Mouse (Mus musculus): ENCODE results near the gene Ms4a1. TPM values are rescaled to one million over a fixed set of nuclear protein-coding genes. Genes with fewer than 3 reads are reported as not detected.
"Not testable (repeated sequence)": the region's sequence is repeated elsewhere in the genome, so short reads cannot be mapped to it uniquely, and the experiment has no call there.

Gene Ms4a1
- total and polyA plus RNA-seq, 2 experiments = 0.20 to 0.74 TPM

- no peak overlapping the region for H3K27ac ChIP-seq (replicated peaks; ENCODE audit: insufficient read depth, low read depth, low read length)
Measured at GRCm38 (mm10) chr19:11263549-11263948, 2.5 kb downstream of the Ms4a1 start.

GRCm38 (mm10) chr19:11262932-11263331 lies 3.1 kb downstream of the Ms4a1 start:
- H3K4me1 ChIP-seq (ENCODE audit: control insufficient read depth, insufficient read depth, low read length); H3K27me3 ChIP-seq (ENCODE audit: control insufficient read depth, insufficient read depth, low read length); H3K36me3 ChIP-seq (ENCODE audit: control insufficient read depth, insufficient read depth, low read length); H3K27ac ChIP-seq (replicated peaks; ENCODE audit: insufficient read depth, low read depth, low read length); H3K9ac ChIP-seq (ENCODE audit: low read depth, low read length); H3K4me3 ChIP-seq (ENCODE audit: insufficient read depth, low read depth, low read length); H3K79me2 ChIP-seq (ENCODE audit: control insufficient read depth, insufficient read depth, low read length): not testable (repeated sequence)
- WGBS = 70% methylated on average over 4 of the region's 4 CpGs
- peak; percentile 5 for DNase-seq (ENCODE audit: extremely low read depth, low read depth, low spot score)

More at GRCm38 (mm10) chr19:11263549-11263948, 2.5 kb downstream of the Ms4a1 start:
- Histone ChIP-seq H3K27me3 (ENCODE audit: control insufficient read depth, insufficient read depth, low read length) (no peaks in the 10 kb centered on the region; the same call in 1 of the 2 replicates), H3K4me1 (ENCODE audit: control insufficient read depth, insufficient read depth, low read length) (no peaks in the 10 kb centered on the region), H3K79me2 (ENCODE audit: control insufficient read depth, insufficient read depth, low read length) (no peaks in the 10 kb centered on the region), H3K36me3 (ENCODE audit: control insufficient read depth, insufficient read depth, low read length) (no peaks in the 10 kb centered on the region), H3K4me3 (ENCODE audit: insufficient read depth, low read depth, low read length) (no peak overlapping the region), H3K9ac (ENCODE audit: low read depth, low read length) (no peak overlapping the region)
- WGBS = 71% methylated on average over 3 of the region's 3 CpGs
- TF ChIP-seq POLR2A (IDR thresholded peaks at IDR 0.05; ENCODE audit: extremely low read depth, insufficient read depth, low read length) (no peak), CTCF (IDR thresholded peaks at IDR 0.05; ENCODE audit: low read depth, low read length) (no peak)
- peak; percentile 12 for DNase-seq (ENCODE audit: extremely low read depth, low read depth, low spot score)

GRCm38 (mm10) chr19:11261522-11261921 lies 4.5 kb downstream of the Ms4a1 start:
- DNase-seq (ENCODE audit: extremely low read depth, low read depth, low spot score) = no peak
- 89% methylated on average over 2 of the region's 2 CpGs for WGBS
- TF ChIP-seq POLR2A (IDR thresholded peaks at IDR 0.05; ENCODE audit: extremely low read depth, insufficient read depth, low read length) (no peak), CTCF (IDR thresholded peaks at IDR 0.05; ENCODE audit: low read depth, low read length) (no peak)
- no peaks in the 10 kb centered on the region for H3K79me2 ChIP-seq (ENCODE audit: control insufficient read depth, insufficient read depth, low read length)
- H3K27ac ChIP-seq (replicated peaks; ENCODE audit: insufficient read depth, low read depth, low read length) = no peak overlapping the region
- no peaks in the 10 kb centered on the region for H3K4me1 ChIP-seq (ENCODE audit: control insufficient read depth, insufficient read depth, low read length)
- H3K27me3 ChIP-seq (ENCODE audit: control insufficient read depth, insufficient read depth, low read length) = no peaks in the 10 kb centered on the region; the same call in 1 of the 2 replicates
- no peak overlapping the region for H3K9ac ChIP-seq (ENCODE audit: low read depth, low read length)
- no peaks in the 10 kb centered on the region for H3K36me3 ChIP-seq (ENCODE audit: control insufficient read depth, insufficient read depth, low read length)
- H3K4me3 ChIP-seq (ENCODE audit: insufficient read depth, low read depth, low read length) = no peak overlapping the region

- no peak for TF ChIP-seq POLR2A (IDR thresholded peaks at IDR 0.05; ENCODE audit: extremely low read depth, insufficient read depth, low read length)
- no peak for TF ChIP-seq CTCF (IDR thresholded peaks at IDR 0.05; ENCODE audit: low read depth, low read length)
- no peaks in the 10 kb centered on the region for H3K36me3 ChIP-seq (ENCODE audit: control insufficient read depth, insufficient read depth, low read length)
- no peaks in the 10 kb centered on the region; the same call in 1 of the 2 replicates for H3K4me1 ChIP-seq (ENCODE audit: control insufficient read depth, insufficient read depth, low read length)
- H3K79me2 ChIP-seq (ENCODE audit: control insufficient read depth, insufficient read depth, low read length) = no peaks in the 10 kb centered on the region
- no peaks in the 10 kb centered on the region for H3K27me3 ChIP-seq (ENCODE audit: control insufficient read depth, insufficient read depth, low read length)
- H3K27ac ChIP-seq (replicated peaks; ENCODE audit: insufficient read depth, low read depth, low read length) = no peak overlapping the region
- no peak overlapping the region for H3K4me3 ChIP-seq (ENCODE audit: insufficient read depth, low read depth, low read length)
- peak; percentile 28 for DNase-seq (ENCODE audit: extremely low read depth, low read depth, low spot score)
- H3K9ac ChIP-seq (ENCODE audit: low read depth, low read length) = no peak overlapping the region
Measured at GRCm38 (mm10) chr19:11244230-11244629, 21.8 kb downstream of the Ms4a1 start.

GRCm38 (mm10) chr19:11242560-11242959 lies 23.5 kb downstream of the Ms4a1 start:
- no peak overlapping the region for H3K27ac ChIP-seq (replicated peaks; ENCODE audit: insufficient read depth, low read depth, low read length)
- H3K4me3 ChIP-seq (ENCODE audit: insufficient read depth, low read depth, low read length) = no peak overlapping the region
- H3K9ac ChIP-seq (ENCODE audit: low read depth, low read length) = no peak overlapping the region
- WGBS = 74% methylated on average over 5 of the region's 5 CpGs
- H3K36me3 ChIP-seq (ENCODE audit: control insufficient read depth, insufficient read depth, low read length) = no peaks in the 10 kb centered on the region
- TF ChIP-seq CTCF (IDR thresholded peaks at IDR 0.05; ENCODE audit: low read depth, low read length) (no peak), POLR2A (IDR thresholded peaks at IDR 0.05; ENCODE audit: extremely low read depth, insufficient read depth, low read length) (no peak)
- H3K27me3 ChIP-seq (ENCODE audit: control insufficient read depth, insufficient read depth, low read length) = no peaks in the 10 kb centered on the region
- H3K4me1 ChIP-seq (ENCODE audit: control insufficient read depth, insufficient read depth, low read length) = no peaks in the 10 kb centered on the region; the same call in 1 of the 2 replicates
- DNase-seq (ENCODE audit: extremely low read depth, low read depth, low spot score) = no peak
- H3K79me2 ChIP-seq (ENCODE audit: control insufficient read depth, insufficient read depth, low read length) = no peaks in the 10 kb centered on the region

GRCm38 (mm10) chr19:11235820-11236219 lies 30.2 kb downstream of the Ms4a1 start:
- Histone ChIP-seq H3K27me3 (ENCODE audit: control insufficient read depth, insufficient read depth, low read length) (no peaks in the 10 kb centered on the region), H3K27ac (replicated peaks; ENCODE audit: insufficient read depth, low read depth, low read length) (no peak overlapping the region), H3K36me3 (ENCODE audit: control insufficient read depth, insufficient read depth, low read length) (no peaks in the 10 kb centered on the region), H3K4me1 (ENCODE audit: control insufficient read depth, insufficient read depth, low read length) (no peaks in the 10 kb centered on the region), H3K79me2 (ENCODE audit: control insufficient read depth, insufficient read depth, low read length) (no peaks in the 10 kb centered on the region), H3K4me3 (ENCODE audit: insufficient read depth, low read depth, low read length) (no peak overlapping the region), H3K9ac (ENCODE audit: low read depth, low read length) (no peak overlapping the region)
- DNase-seq (ENCODE audit: extremely low read depth, low read depth, low spot score) = no peak
- no peak for TF ChIP-seq CTCF (IDR thresholded peaks at IDR 0.05; ENCODE audit: low read depth, low read length)
- no peak for TF ChIP-seq POLR2A (IDR thresholded peaks at IDR 0.05; ENCODE audit: extremely low read depth, insufficient read depth, low read length)

Measured in liver, adult 2 months (tissue).